Mouse (Mus musculus) spleen, adult 2 months (tissue): ENCODE results near the gene Mrpl24.

Experiments
- CTCF ChIP-seq: fragments of 200-500 bp; IDR thresholded peaks from 2 replicates; pipeline ENCODE4 v1.5.1; 2011; ENCODE audit warnings: mild to moderate bottlenecking, inconsistent platforms; ENCODE audit not compliant: insufficient read depth, insufficient read length, insufficient replicate concordance; ENCODE audit errors: extremely low read depth
- POLR2A ChIP-seq: fragments of 200-500 bp; IDR thresholded peaks from 2 replicates; pipeline ENCODE4 v1.6.1; 2011; ENCODE audit warnings: low read depth, low read length, inconsistent platforms

DNA sequence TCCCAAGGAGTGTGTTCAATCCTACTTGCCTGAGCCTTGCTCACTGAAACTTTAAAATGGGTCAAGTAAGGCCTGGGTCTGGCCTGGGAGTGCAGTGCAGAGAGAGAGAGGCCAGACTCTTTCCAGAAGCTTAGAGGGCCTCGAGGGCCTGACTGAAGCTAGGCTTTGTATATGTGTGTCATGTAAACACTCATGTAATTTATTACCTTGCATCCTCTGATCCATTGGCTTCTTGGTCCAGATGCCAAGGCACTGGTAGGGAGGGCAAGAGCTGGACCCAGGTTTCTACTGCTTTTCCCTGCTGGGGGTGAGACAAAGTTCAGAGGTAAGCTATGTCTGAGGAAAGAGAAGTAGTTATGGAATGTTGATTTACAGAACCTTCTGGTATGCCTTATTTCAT, 11.4 kb upstream of the Mrpl24 start:
- TF ChIP-seq CTCF (no peak), POLR2A (no peak)
